Mouse (Mus musculus): ENCODE data around the gene Sirt4.
"Not testable (repeated sequence)": the region's sequence is repeated elsewhere in the genome, so short reads cannot be mapped to it uniquely, and the experiment has no call there.

Sirt4 gene

DNA sequence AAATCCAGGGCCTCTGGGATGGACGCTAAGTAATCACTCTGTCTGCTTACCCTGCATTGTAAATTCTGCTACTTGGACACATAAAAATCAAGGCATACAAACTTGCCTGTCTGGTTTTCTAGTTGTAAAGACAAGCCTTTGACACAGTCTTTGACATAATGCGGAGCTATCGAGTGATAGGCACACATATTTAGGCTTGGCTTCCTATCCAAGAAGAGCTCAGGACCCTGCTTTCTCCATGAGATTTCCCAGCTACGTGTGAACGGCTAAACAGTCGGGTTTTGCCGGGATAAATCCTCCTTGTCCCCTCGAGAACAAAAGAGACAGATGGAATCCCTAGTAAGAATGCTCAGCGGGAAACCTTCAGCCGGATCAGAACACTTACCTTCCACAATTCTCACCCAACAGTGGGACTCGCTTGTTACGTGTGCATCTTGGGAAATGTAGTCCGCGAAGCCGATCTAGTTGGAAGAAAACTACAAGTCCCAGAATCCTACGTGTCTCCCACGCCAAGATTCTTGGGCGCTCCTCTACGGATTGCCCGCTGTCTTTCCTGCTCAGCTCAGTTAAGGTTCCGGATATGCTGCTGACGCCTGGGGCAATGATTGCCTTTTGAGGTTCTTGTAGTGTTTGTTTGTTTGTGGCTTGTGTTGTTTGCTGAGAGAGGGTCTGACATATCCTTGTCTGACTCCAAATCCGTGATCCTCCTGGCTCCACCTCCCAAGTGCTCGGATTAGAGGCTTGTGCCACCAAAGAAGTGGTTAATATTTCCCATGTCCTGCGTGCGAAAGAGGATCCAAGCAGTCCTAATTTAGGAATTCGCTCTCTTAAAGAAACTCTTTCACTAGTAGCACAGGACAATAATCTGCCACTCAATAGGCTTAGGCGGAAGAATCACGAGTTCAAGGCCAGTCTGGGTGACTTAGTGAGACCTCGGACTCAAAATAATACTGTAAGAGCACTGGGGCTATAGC is at the start of gene Sirt4:
Sirt4 (minus strand) TSS at position 779 of the 974 bp plus-strand sequence.
- peak; percentile 53 to 59 for DNase-seq

DNA sequence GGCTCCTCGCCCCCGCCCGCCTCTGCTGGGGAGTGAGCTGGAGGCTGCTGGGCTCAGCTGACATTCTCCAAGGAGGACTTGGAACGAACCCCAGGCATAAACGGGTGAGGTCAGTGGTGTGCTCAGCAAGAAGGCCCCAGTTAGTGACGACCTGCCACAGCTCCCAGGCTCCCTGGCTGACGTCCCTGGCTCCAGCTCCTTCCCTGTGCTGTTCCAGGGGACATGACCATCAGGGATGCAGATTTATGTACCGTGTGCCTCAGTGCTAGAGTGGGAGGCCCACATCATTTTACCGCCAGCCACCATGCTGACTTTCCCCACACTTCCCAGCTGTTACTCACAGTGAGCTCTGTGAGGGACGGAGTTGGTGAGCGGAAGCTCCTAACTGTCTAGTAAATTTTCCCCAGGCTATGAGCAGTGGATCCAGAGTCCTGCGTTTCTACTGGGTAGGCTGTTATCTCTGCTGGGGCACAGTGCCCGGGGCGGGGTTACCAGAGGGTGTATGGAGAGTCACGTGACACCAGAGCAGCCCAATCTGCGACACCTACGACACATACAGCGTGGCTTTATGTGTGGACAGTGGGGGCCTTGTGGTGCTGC is 47.2 kb upstream of the Sirt4 start:
- no peak for DNase-seq

DNA sequence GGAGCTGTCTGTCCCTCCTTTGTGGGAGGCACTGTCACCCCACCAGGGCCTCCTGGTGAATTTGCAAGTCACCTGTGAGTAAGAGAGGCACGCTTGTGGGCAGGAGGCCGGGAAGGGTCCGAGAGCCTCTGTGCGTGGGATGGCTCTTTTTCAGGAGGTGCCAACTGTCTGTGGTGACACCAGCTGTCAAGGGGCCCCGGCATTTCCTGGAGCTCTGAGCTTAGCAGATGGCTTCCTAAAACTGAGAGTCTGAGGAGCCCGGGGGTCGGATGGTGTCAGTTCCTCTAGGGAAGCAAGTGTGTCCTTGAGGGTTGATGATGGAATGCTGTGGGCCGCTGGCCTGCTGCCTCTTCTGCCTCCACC is 45.9 kb upstream of the Sirt4 start:
- DNase-seq: no peak

DNA sequence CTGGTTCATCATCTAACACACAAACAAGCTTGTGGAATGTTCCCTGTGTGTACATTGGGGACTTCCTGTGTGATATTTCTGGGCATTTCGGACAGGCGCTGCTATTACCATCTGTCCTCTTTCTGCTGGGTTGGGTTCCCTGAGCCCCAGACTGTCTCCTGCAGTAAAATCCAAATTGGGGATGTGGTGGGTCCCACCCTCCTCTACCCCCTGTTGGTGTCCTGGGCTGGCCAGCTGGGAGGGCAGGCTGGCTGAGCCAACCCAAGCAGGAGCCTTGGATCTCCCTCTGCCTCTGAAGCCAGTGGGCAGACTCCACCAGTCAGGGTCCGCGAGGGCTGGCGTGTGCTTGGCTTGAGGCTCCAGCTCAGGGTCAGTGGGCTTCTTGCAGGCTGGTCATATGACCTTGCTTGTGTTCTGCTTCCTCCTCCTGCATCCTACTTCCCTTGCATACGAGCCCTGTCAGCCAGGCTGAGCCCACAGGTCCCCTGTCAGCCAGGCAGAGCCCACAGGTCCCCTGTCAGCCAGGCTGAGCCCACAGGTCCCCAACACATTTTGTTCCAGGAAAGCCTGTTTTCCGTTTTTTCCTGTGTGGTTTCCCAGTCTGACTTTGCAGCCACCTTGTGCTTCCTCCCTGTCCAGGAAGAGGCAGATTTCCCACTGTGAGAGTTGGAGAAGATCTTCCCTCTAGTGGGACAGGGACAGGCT is 45.4 kb upstream of the Sirt4 start:
- no peak for DNase-seq

DNA sequence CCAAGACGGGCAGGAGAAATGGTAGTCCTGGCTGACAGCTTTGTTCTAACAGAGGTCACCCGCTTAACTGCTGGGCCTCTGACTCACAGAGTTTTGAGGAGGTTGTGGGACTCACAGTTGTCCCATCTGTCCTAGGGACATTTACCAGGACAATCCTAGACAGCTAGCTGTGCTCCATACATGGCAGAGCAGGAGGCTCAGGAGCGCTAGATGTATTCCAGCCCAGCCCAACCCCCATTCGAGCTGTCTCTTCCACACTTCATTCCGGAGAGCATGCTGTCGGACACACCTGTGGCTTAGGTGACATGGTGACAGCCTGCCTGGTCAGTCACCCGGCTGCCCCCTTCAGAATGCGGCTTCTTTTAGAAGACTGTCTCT is 44.8 kb upstream of the Sirt4 start:
- no peak for DNase-seq

DNA sequence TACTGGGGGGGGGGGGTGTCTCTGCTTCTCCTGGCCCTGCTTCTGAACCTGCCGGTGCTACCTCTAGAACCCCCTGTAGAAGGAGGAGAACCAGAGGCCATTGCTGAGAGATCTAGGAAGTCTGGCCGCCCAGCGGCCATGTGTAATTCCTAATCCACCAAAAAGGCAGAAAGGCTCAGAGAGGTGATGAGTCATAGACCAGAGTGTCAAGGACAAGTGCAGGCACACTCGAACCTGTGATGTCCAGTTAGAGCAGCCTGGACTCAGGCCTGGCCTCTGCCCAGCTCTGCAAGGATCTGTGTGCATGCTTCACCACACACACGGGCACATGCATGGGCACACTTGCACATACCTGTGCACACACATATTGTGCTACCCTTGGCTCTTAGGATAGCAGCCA is 43.6 kb upstream of the Sirt4 start:
- DNase-seq: no peak

DNA sequence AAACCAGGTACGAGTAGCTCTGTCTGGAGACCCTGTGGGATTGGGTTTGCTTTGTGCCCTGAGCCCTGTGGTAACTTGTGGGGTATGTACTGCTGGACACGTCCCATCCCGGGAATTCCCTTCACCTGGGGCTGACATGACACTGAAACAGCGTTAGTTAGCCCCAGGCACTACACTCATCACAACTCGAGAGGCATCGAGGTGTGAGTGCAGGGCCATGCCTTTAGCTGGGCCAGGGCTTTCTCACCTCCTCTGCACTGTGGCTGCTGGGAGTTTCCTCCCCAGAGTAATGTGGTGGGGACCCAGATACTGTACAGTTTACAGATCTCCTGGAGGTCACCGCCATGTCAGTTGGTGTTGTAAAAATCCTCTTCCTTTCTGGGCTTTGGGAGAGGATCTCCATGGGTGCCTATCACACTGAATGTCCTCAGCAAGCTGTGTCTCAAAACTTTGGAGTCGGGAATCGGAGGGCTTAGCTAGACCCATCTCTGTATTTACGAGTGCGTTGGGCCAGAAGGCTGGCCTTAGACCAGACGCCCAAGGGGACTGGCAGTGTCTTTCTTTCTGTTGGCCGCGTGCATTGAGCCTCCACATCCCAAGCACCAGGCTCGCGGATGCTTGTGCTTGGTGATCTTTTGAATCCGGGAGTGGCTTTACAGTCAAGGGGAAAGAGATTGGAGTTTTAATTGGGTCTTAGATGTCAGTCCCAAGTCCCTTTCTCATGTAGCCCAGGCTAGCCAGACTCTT is 42.1 kb upstream of the Sirt4 start:
- DNase-seq: no peak

DNA sequence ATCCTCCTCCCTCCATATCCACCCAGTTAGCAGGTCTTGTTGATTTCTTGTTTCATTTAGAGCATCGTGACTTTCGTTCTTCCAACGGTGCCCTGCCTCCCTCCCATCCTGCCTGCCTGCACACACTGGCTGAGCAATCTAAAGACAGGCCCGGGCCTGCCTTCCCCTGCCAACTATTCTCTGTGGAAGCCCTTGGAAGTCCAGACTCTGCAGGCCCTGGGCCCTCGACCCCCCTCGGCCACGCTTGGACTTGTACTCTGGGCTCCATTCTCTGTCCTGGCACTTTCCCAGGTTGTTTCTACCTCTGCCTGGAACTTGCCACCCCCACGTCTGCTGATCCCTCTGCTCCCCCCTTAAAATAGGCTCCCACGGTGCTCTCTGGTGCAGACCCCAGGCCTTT is 41.4 kb upstream of the Sirt4 start:
- no peak for DNase-seq

DNA sequence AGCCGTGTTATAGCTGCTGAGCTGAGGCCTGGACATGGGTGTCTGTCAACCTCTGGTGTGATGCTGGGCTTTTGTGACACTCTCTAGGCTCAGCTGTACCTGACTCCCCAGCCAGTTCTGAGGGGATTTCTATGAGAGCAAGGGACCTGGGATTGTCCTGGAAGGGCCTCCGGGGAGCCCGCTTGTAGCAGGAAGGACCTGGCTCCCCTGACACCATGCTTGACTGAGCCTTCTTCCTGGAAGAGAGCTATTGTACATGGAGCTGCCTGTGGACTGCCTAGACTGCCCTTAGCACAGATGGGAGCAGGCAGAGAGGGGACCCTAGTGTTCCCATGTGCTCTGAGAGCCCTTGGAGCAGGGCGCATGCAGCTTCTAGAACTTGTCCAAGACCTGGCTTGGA is 40.9 kb upstream of the Sirt4 start:
- no peak for DNase-seq

DNA sequence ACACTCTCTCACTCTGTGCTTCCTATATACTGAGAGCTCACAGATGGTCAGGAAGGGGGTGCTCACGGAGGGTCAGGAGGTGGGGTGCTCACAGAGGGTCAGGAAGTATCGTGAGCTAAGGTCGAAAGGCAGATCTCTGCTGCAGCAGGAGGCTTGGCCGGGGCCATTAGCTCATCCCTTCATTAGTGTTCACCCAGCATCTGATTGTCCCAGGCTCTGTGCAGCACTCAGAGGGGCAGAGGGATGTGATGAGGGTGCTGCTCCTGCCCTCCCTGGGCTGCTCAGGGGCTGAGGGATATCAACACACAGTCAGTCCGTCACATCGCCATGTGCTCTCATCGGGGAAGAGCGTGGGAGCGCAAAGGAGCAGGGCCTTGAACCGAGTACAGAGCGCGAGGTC is 39.9 kb upstream of the Sirt4 start:
- DNase-seq: no peak

DNA sequence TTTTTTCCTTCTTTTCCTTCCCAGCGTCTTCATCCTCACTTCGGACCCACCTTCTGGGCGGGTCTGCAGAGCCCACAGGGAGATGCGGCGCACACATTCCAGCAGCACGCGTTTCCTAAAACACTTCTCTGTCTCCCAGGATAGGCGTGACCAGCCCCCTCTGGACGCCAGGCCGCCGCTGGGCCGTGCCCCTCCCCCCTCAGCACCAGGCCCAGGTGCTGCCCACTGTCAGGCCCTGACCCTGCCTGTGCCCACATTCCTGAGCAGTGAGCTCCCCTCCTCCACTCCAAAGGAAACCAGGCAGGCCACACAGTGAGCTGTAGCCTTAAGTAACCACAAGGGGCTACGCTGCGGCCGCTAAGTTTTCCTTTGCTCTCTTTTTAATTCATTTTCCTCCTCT is 39.4 kb upstream of the Sirt4 start:
- no peak for DNase-seq

DNA sequence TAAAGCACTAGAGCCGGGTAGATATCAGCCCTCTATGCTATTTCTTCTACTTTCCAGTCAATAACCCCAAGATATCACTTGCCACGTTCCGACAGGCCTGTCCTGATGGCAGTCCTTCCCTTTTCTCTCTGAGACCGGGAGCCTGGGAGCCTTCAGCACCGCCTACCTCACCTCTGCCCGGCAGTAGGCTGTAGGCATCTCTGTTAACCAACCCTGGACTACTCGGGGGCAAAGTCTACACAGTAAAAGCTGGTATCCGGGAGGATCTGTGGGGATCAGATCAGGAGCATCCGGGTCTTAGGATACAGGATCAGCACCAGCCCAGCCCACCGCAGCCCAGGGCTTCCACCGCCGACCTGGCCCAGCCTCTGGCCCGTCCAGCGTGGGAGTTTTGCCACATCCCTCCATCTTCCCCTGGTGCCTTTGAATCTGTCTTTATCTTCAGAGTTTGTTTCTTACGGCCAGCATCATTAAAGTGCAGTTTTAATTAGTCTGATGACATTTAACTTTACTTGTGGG is 38.5 kb upstream of the Sirt4 start:
- DNase-seq: no peak

DNA sequence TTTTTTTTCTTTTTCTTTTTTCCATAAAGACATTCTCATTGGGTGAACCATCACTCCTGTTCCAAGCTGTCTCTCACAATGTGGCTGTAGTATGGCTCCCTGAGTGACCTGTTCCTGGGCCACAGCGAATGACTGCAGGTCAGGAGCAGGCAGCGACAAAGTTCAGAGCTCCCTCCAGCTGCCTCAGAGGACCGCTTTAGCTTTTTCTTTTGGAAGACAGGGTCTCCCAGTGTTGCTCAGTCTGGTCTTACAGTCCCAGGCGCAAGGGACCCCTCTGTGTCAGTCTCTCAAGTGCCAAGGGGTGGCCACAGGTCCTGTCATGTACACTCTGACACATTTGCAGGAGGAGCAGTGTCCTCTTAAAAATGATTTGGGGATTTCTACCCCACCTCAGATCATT is 38.0 kb upstream of the Sirt4 start:
- DNase-seq: no peak

DNA sequence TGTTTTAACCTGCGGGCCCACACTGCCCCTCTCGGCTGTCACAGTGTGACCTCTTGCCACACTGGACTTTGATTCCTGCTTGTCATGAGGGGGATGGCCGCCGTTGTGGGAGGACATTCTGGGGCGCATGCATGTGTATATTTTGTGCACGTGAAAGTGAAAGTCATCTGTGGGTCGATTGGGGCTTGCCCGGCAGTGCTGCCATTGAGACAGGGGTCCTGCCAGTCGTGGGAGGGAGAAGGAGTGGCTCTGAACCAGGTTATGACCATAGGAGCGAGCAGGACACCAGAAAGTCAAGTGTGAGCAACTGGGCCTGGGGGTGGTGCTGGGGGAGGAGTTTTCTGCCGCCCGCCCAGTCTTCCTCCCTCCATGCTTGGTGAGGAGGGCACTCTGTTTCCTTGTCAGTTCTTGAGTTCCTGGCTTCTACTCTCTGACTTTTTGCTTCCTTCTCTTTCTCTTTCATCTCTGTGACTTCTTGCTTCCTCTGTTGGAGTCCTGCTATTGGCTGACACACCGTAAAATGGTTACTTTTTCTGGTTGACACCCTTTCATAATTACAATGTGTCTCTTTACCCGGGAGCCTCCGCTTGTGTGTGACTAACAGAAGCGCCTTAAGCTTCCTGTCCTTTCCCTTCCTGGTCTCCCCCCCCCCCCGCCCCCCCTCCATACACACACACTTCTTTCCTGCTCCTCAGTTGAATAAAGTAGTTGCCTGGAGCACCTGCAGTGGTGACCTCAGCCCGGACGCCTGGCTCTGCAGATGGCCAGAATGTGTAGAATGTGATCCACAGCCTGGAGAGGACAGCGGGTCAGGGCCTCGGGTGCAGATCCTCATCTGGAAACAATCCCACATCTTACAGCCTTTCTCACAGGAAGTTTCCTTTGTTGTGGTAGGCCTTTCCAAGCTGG is 37.3 kb upstream of the Sirt4 start:
- DNase-seq: peak; percentile 40 to 61

DNA sequence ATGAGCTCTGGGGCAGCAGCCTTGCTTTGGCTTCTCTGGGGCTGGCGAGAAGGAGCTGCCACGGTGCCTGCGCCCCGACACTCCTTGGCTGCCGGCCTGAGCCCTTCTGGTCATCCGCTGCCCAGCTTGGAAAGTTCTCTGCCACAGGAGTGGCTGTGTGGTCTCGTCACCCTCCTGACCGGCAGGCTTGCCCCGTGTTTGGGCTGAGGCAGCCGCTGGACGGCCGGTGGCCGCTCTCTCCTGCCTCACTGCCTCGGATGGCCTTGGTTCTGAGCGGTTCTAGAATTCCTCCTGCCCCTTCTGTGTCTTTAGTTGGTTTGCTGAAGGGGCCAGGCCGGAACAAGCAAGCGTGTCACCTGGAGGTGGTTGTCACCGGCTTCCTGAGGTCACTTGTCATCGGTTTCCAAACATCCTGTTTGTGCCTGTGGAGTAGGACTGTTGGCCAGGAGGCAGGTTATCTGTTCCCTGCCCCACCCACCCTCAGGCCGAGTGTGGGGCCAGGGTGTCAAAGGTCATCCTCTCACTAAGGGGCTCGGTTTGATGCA is 35.9 kb upstream of the Sirt4 start:
- DNase-seq: no peak

DNA sequence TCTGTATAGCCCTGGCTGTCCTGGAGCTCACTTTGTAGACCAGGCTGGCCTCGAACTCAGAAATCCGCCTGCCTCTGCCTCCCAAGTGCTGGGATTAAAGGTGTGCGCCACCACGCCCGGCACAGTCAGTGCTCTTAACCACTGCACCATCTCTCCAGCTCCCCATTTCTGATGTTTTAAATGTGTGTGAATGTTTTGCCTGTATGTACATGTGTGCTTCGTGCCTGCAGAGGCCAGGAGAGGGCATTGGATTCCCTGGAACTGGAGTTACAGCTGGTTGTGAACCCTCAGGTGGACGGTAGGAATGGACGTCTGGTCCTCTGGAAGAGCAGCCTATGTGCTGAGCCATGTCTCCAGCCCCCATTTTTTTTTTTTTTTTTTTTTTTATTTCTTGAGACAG is 33.7 kb upstream of the Sirt4 start:
- DNase-seq: not testable (repeated sequence)

DNA sequence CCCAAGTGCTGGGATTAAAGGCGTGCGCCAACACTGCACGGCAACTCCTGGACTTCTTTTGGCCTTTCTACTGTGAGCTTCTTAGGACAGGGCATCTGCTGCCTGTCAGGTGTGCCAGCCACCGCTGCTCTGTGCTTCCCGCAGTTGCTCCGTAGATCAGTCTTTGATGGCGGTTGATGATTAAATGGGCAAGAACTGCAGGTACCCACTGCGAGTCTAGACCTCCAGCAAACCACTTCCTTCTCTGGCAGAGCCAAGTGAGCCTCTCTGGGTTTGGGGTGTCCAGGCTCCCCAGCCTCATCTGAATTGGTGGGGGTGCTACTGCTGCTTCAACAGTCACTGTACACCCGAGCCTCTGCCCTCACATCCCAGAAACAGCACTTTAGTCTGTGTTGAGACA is 33.0 kb upstream of the Sirt4 start:
- no peak for DNase-seq

DNA sequence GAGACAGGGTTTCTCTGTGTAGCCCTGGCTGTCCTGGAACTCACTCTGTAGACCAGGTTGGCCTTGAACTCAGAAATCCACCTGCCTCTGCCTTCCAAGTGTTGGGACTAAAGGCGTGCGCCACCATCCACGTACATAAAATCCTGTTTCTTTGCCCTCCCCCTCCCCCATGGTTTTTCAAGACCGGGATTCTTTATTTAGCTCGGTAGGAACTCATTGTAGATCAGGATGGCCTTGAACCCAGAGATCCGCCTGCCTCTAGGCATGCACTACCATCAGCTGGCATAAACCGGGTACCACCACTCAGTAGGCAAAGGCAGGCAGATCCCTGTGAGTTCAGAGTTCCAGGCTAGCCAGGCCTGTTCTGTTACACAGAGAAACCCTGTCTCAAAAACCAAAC is 32.4 kb upstream of the Sirt4 start:
- no peak for DNase-seq

DNA sequence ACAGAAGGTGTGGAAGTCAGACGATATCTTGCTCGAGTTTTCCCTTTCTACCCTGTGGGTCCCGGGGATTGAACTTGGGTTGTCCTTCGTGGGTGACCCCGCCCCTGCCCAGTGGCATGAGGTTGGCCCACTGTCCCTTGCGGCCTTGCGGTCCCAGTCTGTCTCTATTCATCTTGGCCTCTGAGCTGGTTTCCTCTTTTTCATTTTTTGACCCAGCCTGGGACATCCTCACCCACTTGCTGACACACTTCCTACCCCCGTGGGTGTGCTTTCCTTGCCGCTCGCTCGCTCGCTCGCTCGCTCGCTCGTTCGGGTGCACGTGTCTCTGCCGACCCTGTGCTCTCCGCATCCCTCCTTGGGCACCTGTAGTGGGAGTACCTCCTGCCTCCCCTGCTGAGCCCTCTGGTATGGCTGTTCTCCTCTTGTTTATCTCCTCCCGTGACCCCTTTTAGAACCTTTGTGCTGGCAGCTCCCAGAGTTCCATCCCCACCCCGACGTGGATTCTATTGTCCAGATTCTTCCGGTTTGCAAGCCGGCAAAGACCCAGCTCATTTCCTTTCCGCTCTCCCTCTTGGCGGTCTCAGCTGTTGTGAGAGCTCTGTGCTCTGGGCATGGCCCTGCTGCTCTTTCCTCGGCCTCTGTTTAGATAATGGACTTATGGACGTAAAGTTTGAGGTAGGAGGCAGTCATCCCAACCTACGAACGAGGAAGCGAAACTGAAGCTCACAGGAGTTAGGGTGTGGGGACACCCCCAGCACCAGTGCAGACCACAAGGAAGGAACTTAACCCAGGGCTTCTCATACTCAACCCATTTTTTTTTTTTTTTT is 31.8 kb upstream of the Sirt4 start:
- DNase-seq: peak; percentile 58 to 61

DNA sequence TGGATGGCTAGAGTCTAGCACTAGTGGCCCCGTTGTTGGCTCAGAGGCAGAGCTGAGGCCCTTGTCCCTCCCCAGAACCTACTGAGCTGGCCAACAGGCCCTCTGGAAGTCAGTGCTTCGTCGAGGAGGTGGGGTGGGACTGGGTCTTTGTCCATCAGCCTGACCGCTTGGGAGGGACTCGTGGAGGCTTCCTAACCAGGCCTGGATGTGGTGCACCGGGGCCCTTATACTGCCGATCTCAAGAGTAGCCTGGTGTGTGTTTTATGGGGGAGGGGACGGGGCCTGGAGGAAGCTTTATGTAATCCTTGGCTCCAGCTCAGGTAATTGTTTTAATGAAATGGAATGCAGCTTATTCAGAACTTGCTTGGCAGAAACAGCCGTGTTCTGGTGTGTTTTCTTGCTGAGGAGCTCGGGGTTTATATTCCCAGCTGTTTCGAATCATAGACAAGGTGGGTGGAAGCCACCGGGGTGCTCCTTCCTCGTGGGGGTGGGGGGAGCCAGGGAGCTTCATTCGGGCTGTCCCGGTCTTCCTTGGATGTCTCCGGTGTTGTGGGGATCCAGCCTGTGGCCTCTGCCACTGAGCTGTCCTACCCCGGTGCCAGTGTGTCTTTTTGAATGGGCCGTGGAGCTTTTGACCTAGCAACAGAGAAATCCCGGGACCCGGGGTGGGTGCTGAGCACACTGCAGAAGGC is 30.5 kb upstream of the Sirt4 start:
- no peak for DNase-seq

Data from spleen, adult 18-20 months (tissue).